Mouse (Mus musculus): ENCODE data around the gene Stk24. TPM values are rescaled to one million over a fixed set of nuclear protein-coding genes. Genes with fewer than 3 reads are reported as not detected.

The Stk24 gene
- total and polyA plus RNA-seq, 2 experiments from 2014 or later, result 15.0 to 18.7 TPM

GRCm38 (mm10) chr14:121297103-121297502, 82.7 kb downstream of the Stk24 start:
- 71% methylated on average over 6 of the region's 6 CpGs for WGBS
- no peak for DNase-seq (ENCODE audit: low spot score)
- TF ChIP-seq CTCF (IDR thresholded peaks at IDR 0.05; ENCODE audit: low read depth), result no peak

DNA sequence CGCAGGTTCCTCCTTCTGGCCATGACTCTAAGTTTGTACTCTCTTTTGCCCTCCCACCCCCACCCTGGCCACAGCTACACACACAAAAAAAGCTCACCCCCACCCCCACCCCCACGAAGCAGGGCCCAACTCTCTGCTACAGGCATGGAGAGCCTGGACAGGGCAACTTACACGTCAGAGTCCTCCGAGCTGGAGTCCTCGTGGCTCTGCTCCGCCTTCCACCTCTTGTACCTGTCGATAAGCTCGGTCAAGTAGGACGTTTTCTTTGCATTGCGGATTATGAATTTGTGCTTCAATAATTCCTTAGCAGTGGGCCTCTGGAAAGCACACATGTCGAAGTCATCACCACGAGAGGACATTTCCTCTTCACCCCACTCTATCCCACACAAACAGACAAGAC, 85.3 kb downstream of the Stk24 start:
- WGBS, result 89% methylated on average over 12 of the region's 12 CpGs
- H3K4me1 ChIP-seq (ENCODE audit: insufficient read depth, low read length), result no peaks in the 10 kb centered on the region
- TF ChIP-seq CTCF (IDR thresholded peaks at IDR 0.05; ENCODE audit: low read depth), result no peak
- H3K27ac ChIP-seq, result no peak overlapping the region
- H3K9ac ChIP-seq (replicated peaks; ENCODE audit: low read length), result no peak overlapping the region
- no peaks in the 10 kb centered on the region for H3K27me3 ChIP-seq (ENCODE audit: insufficient read depth, low read length)
- H3K9me3 ChIP-seq (ENCODE audit: low read length), result no peaks in the 10 kb centered on the region
- no peak overlapping the region for H3K4me3 ChIP-seq (ENCODE audit: low read length)
- no peak for ATAC-seq
- DNase-seq (ENCODE audit: low spot score), result no peak
- no peak overlapping the region for H3K4me2 ChIP-seq (ENCODE audit: low read depth, low read length)
- peaks cover 9% of the 10 kb centered on the region; the same call in 1 of the 2 replicates for H3K36me3 ChIP-seq (ENCODE audit: insufficient read depth, low read length)

More at GRCm38 (mm10) chr14:121297103-121297502, 82.7 kb downstream of the Stk24 start:
- H3K36me3 ChIP-seq (ENCODE audit: insufficient read depth, low read length), result peaks cover 9% of the 10 kb centered on the region; the same call in 1 of the 2 replicates
- no peaks in the 10 kb centered on the region for H3K27me3 ChIP-seq (ENCODE audit: insufficient read depth, low read length)
- no peaks in the 10 kb centered on the region for H3K4me1 ChIP-seq (ENCODE audit: insufficient read depth, low read length)
- no peak overlapping the region for H3K9ac ChIP-seq (replicated peaks; ENCODE audit: low read length)
- no peak overlapping the region for H3K4me2 ChIP-seq (ENCODE audit: low read depth, low read length)
- ATAC-seq, result no peak
- H3K9me3 ChIP-seq (ENCODE audit: low read length), result no peaks in the 10 kb centered on the region
- no peak overlapping the region for H3K27ac ChIP-seq
- no peak overlapping the region for H3K4me3 ChIP-seq (ENCODE audit: low read length)

DNA sequence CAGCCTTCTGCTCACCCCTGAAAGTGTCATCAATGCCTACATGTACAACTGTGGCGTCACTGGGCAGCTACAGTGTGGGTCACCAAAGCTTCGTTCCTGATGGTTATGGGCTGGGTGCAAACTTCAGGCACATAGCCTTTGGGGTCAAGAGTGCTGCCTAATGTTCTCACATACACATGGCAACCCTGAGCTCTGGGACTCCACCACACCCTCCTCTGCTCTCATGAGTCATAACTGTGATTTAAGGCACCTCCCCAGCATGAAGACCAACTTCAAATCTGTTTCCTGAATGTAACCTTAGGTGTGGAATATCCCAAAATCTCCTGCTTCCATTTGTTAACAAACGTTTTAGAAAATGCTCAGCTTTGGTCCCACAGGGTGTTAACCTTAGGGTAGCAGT, 87.4 kb downstream of the Stk24 start:
- WGBS, result 86% methylated on average over 3 of the region's 3 CpGs
- no peak for TF ChIP-seq CTCF (IDR thresholded peaks at IDR 0.05; ENCODE audit: low read depth)

DNA sequence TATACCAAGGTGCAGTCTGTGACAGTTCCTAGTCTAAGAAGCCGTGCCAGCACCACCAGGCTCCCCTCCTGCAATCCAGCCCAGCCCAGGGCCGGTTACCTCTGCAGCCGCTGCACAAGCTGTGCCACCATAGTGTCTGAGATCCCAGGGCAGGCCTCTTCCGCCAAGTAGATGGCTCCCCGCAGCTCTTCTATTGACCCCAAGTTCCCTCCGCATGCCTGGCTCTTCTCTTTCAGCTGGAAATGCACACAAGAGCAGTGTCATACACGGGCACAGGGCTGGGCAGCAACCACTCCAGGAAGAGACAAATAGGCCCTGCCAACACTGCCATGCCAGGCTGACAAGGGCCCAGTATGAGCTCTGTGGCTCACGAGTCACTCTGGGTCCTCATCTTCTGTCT, 87.9 kb downstream of the Stk24 start:
- Histone ChIP-seq H3K36me3 (ENCODE audit: insufficient read depth, low read length) (peaks cover 9% of the 10 kb centered on the region; the same call in 1 of the 2 replicates), H3K27ac (no peak overlapping the region), H3K27me3 (ENCODE audit: insufficient read depth, low read length) (no peaks in the 10 kb centered on the region), H3K4me1 (ENCODE audit: insufficient read depth, low read length) (no peaks in the 10 kb centered on the region), H3K4me3 (ENCODE audit: low read length) (no peak overlapping the region), H3K4me2 (ENCODE audit: low read depth, low read length) (no peak overlapping the region), H3K9ac (replicated peaks; ENCODE audit: low read length) (no peak overlapping the region), H3K9me3 (ENCODE audit: low read length) (no peaks in the 10 kb centered on the region)
- DNase-seq (ENCODE audit: low spot score) (no peak), ATAC-seq (peak; percentile 63)
- TF ChIP-seq CTCF (IDR thresholded peaks at IDR 0.05; ENCODE audit: low read depth), result no peak
- 55% methylated on average over 8 of the region's 8 CpGs for WGBS

More for the DNA sequence above, 87.4 kb downstream of the Stk24 start:
- Histone ChIP-seq H3K9me3 (ENCODE audit: low read length) (no peaks in the 10 kb centered on the region), H3K27ac (no peak overlapping the region), H3K4me3 (ENCODE audit: low read length) (no peak overlapping the region), H3K4me2 (ENCODE audit: low read depth, low read length) (no peak overlapping the region), H3K27me3 (ENCODE audit: insufficient read depth, low read length) (no peaks in the 10 kb centered on the region), H3K36me3 (ENCODE audit: insufficient read depth, low read length) (peaks cover 9% of the 10 kb centered on the region; the same call in 1 of the 2 replicates), H3K9ac (replicated peaks; ENCODE audit: low read length) (no peak overlapping the region), H3K4me1 (ENCODE audit: insufficient read depth, low read length) (no peaks in the 10 kb centered on the region)
- ATAC-seq (no peak), DNase-seq (ENCODE audit: low spot score) (no peak)

DNA sequence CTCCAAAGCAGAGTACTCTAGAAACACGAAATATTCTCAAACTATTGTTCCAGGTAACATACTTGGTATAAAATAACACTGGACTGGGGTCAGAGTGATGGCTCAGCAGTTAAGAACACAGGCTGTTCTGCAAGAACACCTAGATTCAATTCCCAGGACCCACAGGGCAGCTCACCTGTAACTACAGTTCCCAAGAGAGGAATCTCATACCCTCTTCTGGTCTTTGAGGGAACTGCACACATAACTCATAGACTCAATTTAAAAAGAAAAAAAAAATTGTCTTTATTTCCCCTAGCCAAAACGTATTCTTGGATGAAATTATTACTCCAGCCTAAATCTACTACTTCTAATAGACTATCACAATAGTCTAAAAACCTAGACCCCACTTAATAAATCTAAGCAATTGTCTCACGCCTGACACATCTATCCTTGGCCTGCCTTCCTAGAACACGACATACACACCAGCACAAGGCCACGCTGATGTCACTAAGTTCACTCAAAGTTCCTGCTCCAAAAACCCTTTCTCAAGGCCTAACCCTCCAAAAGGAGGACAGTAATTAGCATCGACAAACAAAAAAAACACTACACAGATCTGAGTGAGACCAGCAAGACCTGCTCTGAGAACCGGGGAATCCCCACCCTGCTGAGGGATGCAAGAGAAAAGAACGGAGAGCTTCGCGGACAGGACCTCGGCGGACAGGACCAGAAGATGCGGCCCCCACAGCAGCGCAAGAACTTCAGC, 94.3 kb downstream of the Stk24 start:
- ATAC-seq, result no peak
- peak; percentile 46 for DNase-seq (ENCODE audit: low spot score)

GRCm38 (mm10) chr14:121281336-121281710, 98.5 kb downstream of the Stk24 start:
- no peak for ATAC-seq
- H3K36me3 ChIP-seq (ENCODE audit: insufficient read depth, low read length), result peaks cover 53% of the 10 kb centered on the region

More for the DNA sequence above, 94.3 kb downstream of the Stk24 start:
- TF ChIP-seq CTCF (IDR thresholded peaks at IDR 0.05; ENCODE audit: low read depth), result peak; percentile 50
- Histone ChIP-seq H3K27ac (no peak overlapping the region), H3K4me2 (ENCODE audit: low read depth, low read length) (no peak overlapping the region), H3K27me3 (ENCODE audit: insufficient read depth, low read length) (no peaks in the 10 kb centered on the region), H3K4me3 (ENCODE audit: low read length) (no peak overlapping the region), H3K36me3 (ENCODE audit: insufficient read depth, low read length) (peaks cover 35% of the 10 kb centered on the region), H3K4me1 (ENCODE audit: insufficient read depth, low read length) (no peaks in the 10 kb centered on the region), H3K9ac (replicated peaks; ENCODE audit: low read length) (no peak overlapping the region), H3K9me3 (ENCODE audit: low read length) (no peaks in the 10 kb centered on the region)
- 93% methylated on average over 14 of the region's 14 CpGs for WGBS

More at GRCm38 (mm10) chr14:121281336-121281710, 98.5 kb downstream of the Stk24 start:
- H3K9ac ChIP-seq (replicated peaks; ENCODE audit: low read length), result no peak overlapping the region
- H3K4me3 ChIP-seq (ENCODE audit: low read length), result no peak overlapping the region
- H3K4me1 ChIP-seq (ENCODE audit: insufficient read depth, low read length), result no peaks in the 10 kb centered on the region
- no peak overlapping the region for H3K4me2 ChIP-seq (ENCODE audit: low read depth, low read length)
- no peaks in the 10 kb centered on the region for H3K9me3 ChIP-seq (ENCODE audit: low read length)
- H3K27me3 ChIP-seq (ENCODE audit: insufficient read depth, low read length), result no peaks in the 10 kb centered on the region
- TF ChIP-seq CTCF (IDR thresholded peaks at IDR 0.05; ENCODE audit: low read depth), result no peak
- no peak for DNase-seq (ENCODE audit: low spot score)
- H3K27ac ChIP-seq, result no peak overlapping the region

Measured in hindbrain, postnatal 0 days (tissue).